In the genomic region with DNA sequence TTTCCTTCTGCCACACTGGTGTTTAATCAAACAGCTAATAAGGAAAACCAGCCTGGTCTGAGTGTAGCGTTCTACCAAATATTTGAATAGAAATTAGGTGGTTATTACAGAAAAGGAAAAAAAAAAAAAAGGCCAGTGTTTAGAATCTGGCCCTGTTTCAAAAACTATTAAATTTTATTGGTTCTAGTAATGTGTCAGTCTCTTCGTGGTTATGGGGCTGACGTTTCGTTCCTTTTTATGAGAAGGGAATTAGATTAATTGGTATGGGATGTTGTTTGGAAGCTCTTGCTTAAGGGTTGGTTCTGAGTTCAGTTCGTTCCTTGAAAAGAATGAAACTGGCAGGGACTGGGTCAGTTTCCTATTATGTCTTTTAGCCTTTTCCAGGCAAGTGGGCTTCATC, we compare ENCODE assay signal across 25 mouse cellular contexts.
A peak's percentile ranks its signal among the peaks of the same experiment; 100 is the strongest.
DNase-seq lines count a peak whose midpoint lies in the region; ATAC-seq and TF ChIP-seq lines count a peak whose summit lies in the region.
"Had no signal": no experiment of that assay in that cellular context is flagged by ENCODE, and none has a peak within 500 bp of the region (broad histone marks: within the 10 kb centered on the region; RNA-seq: fewer than 3 reads in every experiment).

No protein-coding gene starts in this region.

- no peaks in the 10 kb centered on the region for H3K27me3 ChIP-seq in kidney, postnatal 0 days (ENCODE audit: insufficient read depth, low read length)
- H3K27me3 ChIP-seq in midbrain, embryonic 11.5 days (ENCODE audit: control insufficient read depth, insufficient read depth, low read length): no peaks in the 10 kb centered on the region
- H3K27me3 ChIP-seq in midbrain, embryonic 14.5 days (ENCODE audit: control insufficient read depth, insufficient read depth, low read length): no peaks in the 10 kb centered on the region
- H3K27me3 ChIP-seq in C2C12 (ENCODE audit: control insufficient read depth, insufficient read depth, insufficient read length): no peaks in the 10 kb centered on the region
- no peaks in the 10 kb centered on the region for H3K27me3 ChIP-seq in heart, adult 2 months (ENCODE audit: control insufficient read depth, insufficient read depth, low read length)
- H3K27me3 ChIP-seq: embryonic facial prominence, embryonic 12.5 days; forebrain, embryonic 12.5 days; Patski had no signal

- intact Hi-C loops in heart, adult 2 months (cut with DNase I): no loop called here

- no peak for TF ChIP-seq EP300 in heart, adult 2 months (IDR thresholded peaks at IDR 0.05; ENCODE audit: insufficient read depth, low read depth, low read length)

- peak; percentile 53 for DNase-seq in kidney, postnatal 0 days (ENCODE audit: low spot score)
- DNase-seq in kidney, adult 11 months: no peak
- peak; percentile 28 for DNase-seq in midbrain, embryonic 11.5 days (ENCODE audit: low spot score, missing footprints)
- no peak for DNase-seq in midbrain, embryonic 14.5 days
- DNase-seq in fat pad, adult 2 months (ENCODE audit: extremely low read depth, low read depth, low spot score): peak; percentile 45
- no peak for DNase-seq in spleen, postnatal 14 days (ENCODE audit: low spot score in 2 of 2)
- DNase-seq in heart, adult 2 months: no peak
- DNase-seq: adrenal gland, adult 8-10 months; adrenal gland, postnatal 14 days; adrenal gland, postnatal 36 days; B cell, adult 2 months; cerebellum, adult 11-12 months; cerebellum, adult 2 months; cerebellum, adult 9-10 months; cerebellum, postnatal 10 days; cerebellum, postnatal 25 days had no signal

- no peaks in the 10 kb centered on the region for H3K79me2 ChIP-seq in C2C12 (ENCODE audit: control insufficient read depth, insufficient read depth)
- no peaks in the 10 kb centered on the region for H3K79me2 ChIP-seq in heart, adult 2 months (replicated peaks; ENCODE audit: control insufficient read depth, insufficient read depth, low read length)

- H3K9me3 ChIP-seq in kidney, postnatal 0 days (replicated peaks; ENCODE audit: low read length): no peaks in the 10 kb centered on the region
- no peaks in the 10 kb centered on the region for H3K9me3 ChIP-seq in midbrain, embryonic 11.5 days (ENCODE audit: control insufficient read depth, low read length)
- H3K9me3 ChIP-seq in midbrain, embryonic 14.5 days (ENCODE audit: control insufficient read depth, low read length): no peaks in the 10 kb centered on the region
- H3K9me3 ChIP-seq: embryonic facial prominence, embryonic 10.5 days; embryonic facial prominence, embryonic 12.5 days; forebrain, embryonic 10.5 days; forebrain, embryonic 12.5 days had no signal

- no peak overlapping the region for H3K27ac ChIP-seq in kidney, postnatal 0 days
- no peak overlapping the region for H3K27ac ChIP-seq in midbrain, embryonic 11.5 days (ENCODE audit: low read depth, low read length)
- H3K27ac ChIP-seq in midbrain, embryonic 14.5 days (replicated peaks; ENCODE audit: low read depth, low read length): no peak overlapping the region
- H3K27ac ChIP-seq in heart, adult 2 months: no peak overlapping the region
- H3K27ac ChIP-seq: embryonic facial prominence, embryonic 10.5 days; embryonic facial prominence, embryonic 12.5 days; forebrain, embryonic 10.5 days; forebrain, embryonic 12.5 days had no signal

- H3K79me3 ChIP-seq in C2C12 (ENCODE audit: low read depth): no peaks in the 10 kb centered on the region

- no peak for TF ChIP-seq POLR2A in heart, adult 2 months (IDR thresholded peaks at IDR 0.05; ENCODE audit: insufficient read depth, low read depth, low read length)

- H3K4me2 ChIP-seq in kidney, postnatal 0 days (ENCODE audit: low read length): no peak overlapping the region
- no peak overlapping the region for H3K4me2 ChIP-seq in midbrain, embryonic 11.5 days
- H3K4me2 ChIP-seq in midbrain, embryonic 14.5 days (ENCODE audit: low read length): no peak overlapping the region
- H3K4me2 ChIP-seq: embryonic facial prominence, embryonic 12.5 days; forebrain, embryonic 12.5 days had no signal

- H3K4me3 ChIP-seq in kidney, postnatal 0 days (replicated peaks; ENCODE audit: low read depth, low read length): no peak overlapping the region
- H3K4me3 ChIP-seq in midbrain, embryonic 11.5 days (ENCODE audit: low read depth, low read length): no peak overlapping the region
- H3K4me3 ChIP-seq in midbrain, embryonic 14.5 days (replicated peaks; ENCODE audit: low read depth, low read length): no peak overlapping the region
- H3K4me3 ChIP-seq in C2C12 (ENCODE audit: insufficient read depth, poor library complexity, severe bottlenecking): no peak overlapping the region
- no peak overlapping the region for H3K4me3 ChIP-seq in heart, adult 2 months
- H3K4me3 ChIP-seq: embryonic facial prominence, embryonic 10.5 days; embryonic facial prominence, embryonic 12.5 days; forebrain, embryonic 10.5 days; forebrain, embryonic 12.5 days had no signal

- H3ac ChIP-seq in C2C12 (ENCODE audit: control insufficient read depth, insufficient read length, low read depth): no peak overlapping the region

- ATAC-seq in kidney, postnatal 0 days (replicated peaks; ENCODE audit: low FRiP score, low read depth): no peak
- ATAC-seq in midbrain, embryonic 11.5 days (ENCODE audit: low FRiP score): no peak
- ATAC-seq in midbrain, embryonic 14.5 days (ENCODE audit: low FRiP score, low TSS enrichment): no peak
- ATAC-seq: activated CD4-positive, CD25-positive, alpha-beta regulatory T cell, adult 4 months; forebrain, embryonic 14.5 days; forebrain, embryonic 16.5 days; Patski had no signal

- no peak for TF ChIP-seq CTCF in kidney, postnatal 0 days (IDR thresholded peaks at IDR 0.05; ENCODE audit: low read depth)
- TF ChIP-seq CTCF in C2C12 (IDR thresholded peaks at IDR 0.05; ENCODE audit: control insufficient read depth, insufficient read depth, insufficient read length): no peak
- TF ChIP-seq CTCF in heart, adult 2 months (IDR thresholded peaks at IDR 0.05): no peak

- H3K4me1 ChIP-seq in kidney, postnatal 0 days (replicated peaks; ENCODE audit: insufficient read depth, low read length): no peaks in the 10 kb centered on the region
- H3K4me1 ChIP-seq in midbrain, embryonic 11.5 days (ENCODE audit: control insufficient read depth, insufficient read depth, low read length): no peaks in the 10 kb centered on the region
- no peaks in the 10 kb centered on the region for H3K4me1 ChIP-seq in midbrain, embryonic 14.5 days (ENCODE audit: control insufficient read depth, insufficient read depth, low read length)
- no peaks in the 10 kb centered on the region for H3K4me1 ChIP-seq in heart, adult 2 months (ENCODE audit: control insufficient read depth, insufficient read depth, low read length)
- H3K4me1 ChIP-seq: embryonic facial prominence, embryonic 12.5 days; forebrain, embryonic 10.5 days; forebrain, embryonic 12.5 days had no signal

- H3K9ac ChIP-seq in kidney, postnatal 0 days (ENCODE audit: low read depth, low read length): no peak overlapping the region
- no peak overlapping the region for H3K9ac ChIP-seq in midbrain, embryonic 11.5 days (ENCODE audit: low read length)
- H3K9ac ChIP-seq in midbrain, embryonic 14.5 days (replicated peaks; ENCODE audit: low read length): no peak overlapping the region
- no peak overlapping the region for H3K9ac ChIP-seq in heart, adult 2 months (ENCODE audit: low read depth, low read length)
- H3K9ac ChIP-seq: embryonic facial prominence, embryonic 12.5 days; forebrain, embryonic 12.5 days had no signal

- H3K36me3 ChIP-seq in kidney, postnatal 0 days (ENCODE audit: insufficient read depth, low read length): no peaks in the 10 kb centered on the region
- H3K36me3 ChIP-seq in midbrain, embryonic 11.5 days (ENCODE audit: control insufficient read depth, insufficient read depth, low read length): no peaks in the 10 kb centered on the region
- H3K36me3 ChIP-seq in midbrain, embryonic 14.5 days (ENCODE audit: control insufficient read depth, insufficient read depth, low read length): no peaks in the 10 kb centered on the region
- no peaks in the 10 kb centered on the region for H3K36me3 ChIP-seq in C2C12 (ENCODE audit: control insufficient read depth, insufficient read depth)
- H3K36me3 ChIP-seq in heart, adult 2 months (ENCODE audit: control insufficient read depth, insufficient read depth, low read length): no peaks in the 10 kb centered on the region
- H3K36me3 ChIP-seq: embryonic facial prominence, embryonic 10.5 days; embryonic facial prominence, embryonic 12.5 days; forebrain, embryonic 10.5 days; forebrain, embryonic 12.5 days had no signal

- WGBS in kidney, postnatal 0 days: 48% methylated on average over 5 of the region's 5 CpGs
- WGBS in midbrain, embryonic 11.5 days: 90% methylated on average over 5 of the region's 5 CpGs
- 76% methylated on average over 5 of the region's 5 CpGs for WGBS in midbrain, embryonic 14.5 days
- WGBS in heart, adult 2 months: 85% methylated on average over 5 of the region's 5 CpGs

TF ChIP-seq in C2C12, 6 proteins besides CTCF, POLR2A, EP300 and RAD21:
- peak; percentile 28 for TF ChIP-seq CEBPB (IDR thresholded peaks at IDR 0.05; ENCODE audit: low read depth)
- no peak for TF ChIP-seq MAX (IDR thresholded peaks at IDR 0.05)

Comparison
In these comparisons a context has a peak if more than half of its experiments do, and no peak if none do; other contexts are left out.
1. DNase-seq: peak in kidney, postnatal 0 days (single experiment), midbrain, embryonic 11.5 days (single experiment) and fat pad, adult 2 months (single experiment); none in kidney, adult 11 months (single experiment), midbrain, embryonic 14.5 days (single experiment), spleen, postnatal 14 days (0 of 2) and heart, adult 2 months (0 of 2).